Mouse (Mus musculus): ENCODE data around the gene Lbx1.

DNA sequence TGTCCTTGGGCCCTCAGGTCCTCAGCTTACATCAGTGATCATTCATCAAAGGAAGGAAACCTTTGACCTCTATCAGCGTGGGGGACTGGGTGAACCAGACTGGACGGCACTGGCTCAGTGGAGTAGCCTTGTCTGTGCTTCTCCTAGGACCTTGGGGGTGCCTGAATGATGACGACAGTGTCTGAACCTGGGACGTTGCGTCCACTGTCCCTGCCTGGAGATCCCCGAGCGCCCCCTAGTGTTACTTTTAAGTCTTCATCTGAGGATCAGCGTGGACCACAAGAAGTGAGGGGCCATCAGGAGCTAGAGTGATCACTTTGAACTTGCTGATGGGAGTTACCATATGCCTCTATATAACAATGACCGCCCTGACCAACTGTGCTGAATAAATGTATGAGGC lies 19.4 kb downstream of the Lbx1 start:
- TF ChIP-seq POLR2A (IDR thresholded peaks at IDR 0.05; ENCODE audit: low read depth, low read length) = no peak
- TF ChIP-seq CTCF (IDR thresholded peaks at IDR 0.05; ENCODE audit: borderline replicate concordance, insufficient read depth, low read length) = peak; percentile 61

Measured in embryonic fibroblast, embryonic 13.5 days (primary cell).